Mouse (Mus musculus) C2C12 (cell line): ENCODE measurements around the gene Topaz1.

Experiments used
- CTCF ChIP-seq: IDR thresholded peaks from one replicate; pipeline ENCODE4 v1.5.1; 2011; ENCODE audit not compliant: control insufficient read depth, insufficient read depth, insufficient read length
- MAX ChIP-seq: IDR thresholded peaks from one replicate; pipeline ENCODE4 v1.6.1; 2011; ENCODE audit warnings: mild to moderate bottlenecking, control low read depth
- MYOD1 ChIP-seq: IDR thresholded peaks from one replicate; pipeline ENCODE4 v1.6.1; 2011; ENCODE audit warnings: low read depth; ENCODE audit not compliant: control insufficient read depth, insufficient read length

GRCm38 (mm10) chr9:122747060-122747459, at the start of gene Topaz1:
- TF ChIP-seq MYOD1 = no peak
- TF ChIP-seq CTCF = no peak
- no peak for TF ChIP-seq MAX
